Mouse (Mus musculus) myocyte (in vitro differentiated cells): ENCODE data around the gene Bud23. TPM values are rescaled to one million over a fixed set of nuclear protein-coding genes. Genes with fewer than 3 reads are reported as not detected.

ENCODE experiments used
- H3K27me3 ChIP-seq: one replicate; pipeline ENCODE4 v1.6.1; 2011; ENCODE audit not compliant: control insufficient read depth, insufficient read depth, insufficient read length
- H3K36me3 ChIP-seq: one replicate; pipeline ENCODE4 v1.6.1; 2011; ENCODE audit not compliant: control insufficient read depth, insufficient read depth
- H3K4me2 ChIP-seq: one replicate; pipeline ENCODE4 v1.6.1; 2011; ENCODE audit warnings: low read depth, control low read depth
- H3K4me3 ChIP-seq: one replicate; pipeline ENCODE4 v1.5.1; 2011; ENCODE audit warnings: mild to moderate bottlenecking, control low read depth, moderate library complexity
- H3K79me2 ChIP-seq: one replicate; pipeline ENCODE4 v1.6.1; 2011; ENCODE audit not compliant: control insufficient read depth, insufficient read depth
- H3ac ChIP-seq: one replicate; pipeline ENCODE4 v1.6.1; 2011; ENCODE audit not compliant: control insufficient read depth, insufficient read length
- CEBPB ChIP-seq: IDR thresholded peaks from 2 replicates; pipeline ENCODE4 v1.6.1; 2011; ENCODE audit warnings: mild to moderate bottlenecking, moderate library complexity; ENCODE audit not compliant: poor library complexity, insufficient read depth, severe bottlenecking
- E2F4 ChIP-seq: IDR thresholded peaks from one replicate; pipeline ENCODE4 v1.6.1; 2011; ENCODE audit warnings: mild to moderate bottlenecking, control low read depth, moderate library complexity; ENCODE audit not compliant: insufficient read depth
- MAX ChIP-seq: IDR thresholded peaks from one replicate; pipeline ENCODE4 v1.6.1; 2011; ENCODE audit warnings: low read depth, mild to moderate bottlenecking, control low read depth
- MYOD1 ChIP-seq, 3 experiments: IDR thresholded peaks; one replicate each; pipeline ENCODE4 v1.6.1; 2011; ENCODE audit warnings: control low read depth in 2 of 3, low read depth in 2 of 3, mild to moderate bottlenecking in 2 of 3, moderate library complexity in 1 of 3; ENCODE audit not compliant: insufficient read length in 2 of 3, control insufficient read depth in 1 of 3
- MYOG ChIP-seq, 3 experiments: IDR thresholded peaks; one replicate each; pipeline ENCODE4 v1.6.1; 2011; ENCODE audit warnings: control low read depth in 2 of 3, low read depth in 2 of 3, mild to moderate bottlenecking in 2 of 3; ENCODE audit not compliant: insufficient read length in 2 of 3, control insufficient read depth in 1 of 3, insufficient read depth in 1 of 3
- POLR2A ChIP-seq: IDR thresholded peaks from one replicate; pipeline ENCODE4 v1.6.1; 2011; ENCODE audit warnings: low read depth, mild to moderate bottlenecking, control low read depth, moderate library complexity; ENCODE audit not compliant: insufficient read length
- POLR2AphosphoS2 ChIP-seq: IDR thresholded peaks from one replicate; pipeline ENCODE4 v1.6.1; 2011; ENCODE audit warnings: low read depth, control low read depth; ENCODE audit not compliant: insufficient read length
- REST ChIP-seq: IDR thresholded peaks from one replicate; pipeline ENCODE4 v1.6.1; 2011; ENCODE audit warnings: mild to moderate bottlenecking, control low read depth, moderate library complexity; ENCODE audit not compliant: insufficient read depth, insufficient read length
- SRF ChIP-seq: IDR thresholded peaks from one replicate; pipeline ENCODE4 v1.6.1; 2011; ENCODE audit warnings: low read depth; ENCODE audit not compliant: control insufficient read depth, insufficient read length
- TCF12 ChIP-seq: IDR thresholded peaks from one replicate; pipeline ENCODE4 v1.6.1; 2011; ENCODE audit warnings: mild to moderate bottlenecking, control low read depth; ENCODE audit not compliant: poor library complexity, insufficient read depth, severe bottlenecking
- TCF3 ChIP-seq: IDR thresholded peaks from one replicate; pipeline ENCODE4 v1.6.1; 2011; ENCODE audit warnings: low read depth, control low read depth; ENCODE audit not compliant: insufficient read length
- USF1 ChIP-seq: IDR thresholded peaks from one replicate; pipeline ENCODE4 v1.6.1; 2011; ENCODE audit warnings: low read depth, mild to moderate bottlenecking, control low read depth, moderate library complexity
- polyA plus RNA-seq: library from polyadenylated mRNA; unstranded; fragments of >200 nt; fragmentation: generic; extraction: Trizol; gene quantifications from one replicate; pipeline ENCODE4 v1.2.1, GENCODE M21; 2012; ENCODE audit warnings: missing spikeins

Gene Bud23
- polyA plus RNA-seq, 1 experiment, result 51.8 TPM

- H3K4me2 ChIP-seq, result no peak overlapping the region
- H3K27me3 ChIP-seq, result no peaks in the 10 kb centered on the region
- H3ac ChIP-seq, result no peak overlapping the region
- no peaks in the 10 kb centered on the region for H3K79me2 ChIP-seq
- TF ChIP-seq POLR2AphosphoS2 (no peak), TCF12 (no peak), REST (no peak), CEBPB (no peak), USF1 (no peak), MYOG (IDR thresholded peaks at IDR 0.05; ENCODE audit: control insufficient read depth in 1 of 3, insufficient read depth in 1 of 3, insufficient read length in 2 of 3, low read depth in 2 of 3) (no peak), E2F4 (no peak), MAX (no peak), MYOD1 (IDR thresholded peaks at IDR 0.05; ENCODE audit: control insufficient read depth in 1 of 3, insufficient read length in 2 of 3, low read depth in 2 of 3) (no peak), POLR2A (no peak), SRF (no peak), TCF3 (no peak)
- no peaks in the 10 kb centered on the region for H3K36me3 ChIP-seq
- H3K4me3 ChIP-seq, result no peak overlapping the region
Observed at GRCm38 (mm10) chr5:135072061-135072460, 7.3 kb upstream of the Bud23 start.

GRCm38 (mm10) chr5:135070448-135070847, 5.7 kb upstream of the Bud23 start:
- Histone ChIP-seq H3ac (no peak overlapping the region), H3K27me3 (no peaks in the 10 kb centered on the region), H3K4me2 (no peak overlapping the region), H3K79me2 (no peaks in the 10 kb centered on the region), H3K36me3 (no peaks in the 10 kb centered on the region), H3K4me3 (no peak overlapping the region)
- no peak for TF ChIP-seq MAX
- no peak for TF ChIP-seq REST
- no peak for TF ChIP-seq E2F4
- TF ChIP-seq POLR2AphosphoS2, result no peak
- no peak for TF ChIP-seq POLR2A
- TF ChIP-seq USF1, result no peak

GRCm38 (mm10) chr5:135066008-135066407, 1.2 kb upstream of the Bud23 start:
- H3K79me2 ChIP-seq, result no peaks in the 10 kb centered on the region
- H3K36me3 ChIP-seq, result no peaks in the 10 kb centered on the region
- no peaks in the 10 kb centered on the region for H3K27me3 ChIP-seq
- H3ac ChIP-seq, result no peak overlapping the region
- H3K4me2 ChIP-seq, result no peak overlapping the region
- H3K4me3 ChIP-seq, result no peak overlapping the region
- TF ChIP-seq CEBPB, result no peak
- TF ChIP-seq MAX, result no peak
- no peak for TF ChIP-seq TCF12

GRCm38 (mm10) chr5:135064382-135064766, 385 bp downstream of the Bud23 start:
- no peak for TF ChIP-seq TCF3
- TF ChIP-seq MAX, result no peak
- TF ChIP-seq USF1, result no peak
- TF ChIP-seq TCF12, result no peak
- TF ChIP-seq POLR2A, result no peak
- TF ChIP-seq REST, result no peak
- no peak for TF ChIP-seq CEBPB
- TF ChIP-seq MYOG (IDR thresholded peaks at IDR 0.05; ENCODE audit: control insufficient read depth in 1 of 3, insufficient read depth in 1 of 3, insufficient read length in 2 of 3, low read depth in 2 of 3), result no peak
- no peak for TF ChIP-seq E2F4
- no peak for TF ChIP-seq SRF
- no peak for TF ChIP-seq POLR2AphosphoS2
- no peak for TF ChIP-seq MYOD1 (IDR thresholded peaks at IDR 0.05; ENCODE audit: control insufficient read depth in 1 of 3, insufficient read length in 2 of 3, low read depth in 2 of 3)
- peak overlapping the region; percentile 90 for H3K4me2 ChIP-seq
- H3K27me3 ChIP-seq, result no peaks in the 10 kb centered on the region
- H3K36me3 ChIP-seq, result peaks cover 12% of the 10 kb centered on the region
- peak overlapping the region; percentile 95 for H3K4me3 ChIP-seq
- H3ac ChIP-seq, result peak overlapping the region; percentile 58
- no peaks in the 10 kb centered on the region for H3K79me2 ChIP-seq

- Histone ChIP-seq H3K36me3 (peaks cover 12% of the 10 kb centered on the region), H3K4me3 (peak within 1 kb of the TSS; percentile 95), H3K27me3 (no peaks in the 10 kb centered on the region), H3K4me2 (peak within 1 kb of the TSS; percentile 90), H3K79me2 (no peaks in the 10 kb centered on the region), H3ac (peak within 1 kb of the TSS; percentile 58)
- TF ChIP-seq POLR2A, result peak; percentile 87
- no peak for TF ChIP-seq TCF12
- TF ChIP-seq POLR2AphosphoS2, result peak; percentile 82
- TF ChIP-seq E2F4, result no peak
- TF ChIP-seq USF1, result no peak
Observed at GRCm38 (mm10) chr5:135063629-135064381, 954 bp downstream of the Bud23 start, which contains the start of gene Dnajc30. Gene Dnajc30 (plus strand): TSS chr5:135064202.
